Mouse (Mus musculus) CH12.LX (cell line): Measurements from ENCODE around the gene Kdm1b. TPM values are rescaled to one million over a fixed set of nuclear protein-coding genes. Genes with fewer than 3 reads are reported as not detected.
A peak's percentile ranks its signal among the peaks of the same experiment; 100 is the strongest.

Experiments used
- DNase-seq: peaks from one replicate; pipeline ENCODE4 v3.0.0-alpha.2; 2013; ENCODE audit errors: extremely low read depth
- H3K27ac ChIP-seq: 2 replicates; pipeline ENCODE4 v1.5.1; 2012; ENCODE audit warnings: low read depth, mild to moderate bottlenecking, control low read depth, moderate library complexity; ENCODE audit not compliant: insufficient read depth
- H3K27me3 ChIP-seq: replicated peaks from 2 replicates; pipeline ENCODE3; 2012; ENCODE audit warnings: inconsistent platforms
- H3K36me3 ChIP-seq, 2 experiments: replicated peaks in 1 of 2; 2 replicates each; pipeline versions ENCODE3 to v1.6.1; 2012; ENCODE audit warnings: inconsistent platforms in 1 of 2, low read length in 1 of 2, mild to moderate bottlenecking in 1 of 2, mixed read lengths in 1 of 2, moderate library complexity in 1 of 2; ENCODE audit not compliant: control insufficient read depth in 1 of 2, insufficient read depth in 1 of 2
- H3K4me1 ChIP-seq, 2 experiments: 2 replicates each; pipeline ENCODE4 v1.6.1; 2012; ENCODE audit warnings: inconsistent platforms in 1 of 2, moderate library complexity in 1 of 2; ENCODE audit not compliant: insufficient read depth in 2 of 2, control insufficient read depth in 1 of 2
- H3K4me2 ChIP-seq: 2 replicates; pipeline ENCODE4 v1.6.1; 2012; ENCODE audit warnings: low read depth, mild to moderate bottlenecking, control low read depth; ENCODE audit not compliant: poor library complexity, insufficient read depth, severe bottlenecking
- H3K4me3 ChIP-seq, 3 experiments: fragments of 150-350 bp in 1 of 3; sonication (generic) in 1 of 3; replicated peaks in 1 of 3; 2 replicates each; pipeline versions ENCODE3 to v1.5.1; 2011 to 2012; ENCODE audit warnings: low read depth in 2 of 3, low read length in 2 of 3, mild to moderate bottlenecking in 2 of 3, moderate library complexity in 2 of 3, control low read depth in 1 of 3, improper control_type of control experiment in 1 of 3, inconsistent platforms in 1 of 3, mixed read lengths in 1 of 3; ENCODE audit not compliant: poor library complexity in 1 of 3
- H3K79me2 ChIP-seq: replicated peaks from 2 replicates; pipeline ENCODE4 v1.6.1; 2012; ENCODE audit warnings: mild to moderate bottlenecking, moderate library complexity; ENCODE audit not compliant: control insufficient read depth, poor library complexity, insufficient read depth, severe bottlenecking; ENCODE audit errors: extremely low read depth
- H3K9ac ChIP-seq: 2 replicates; pipeline ENCODE4 v1.6.1; 2012; ENCODE audit warnings: low read depth, mild to moderate bottlenecking, control low read depth, moderate library complexity; ENCODE audit not compliant: insufficient read depth
- H3K9me3 ChIP-seq: replicated peaks from 2 replicates; pipeline ENCODE3; 2012; ENCODE audit warnings: low read length, inconsistent platforms, mixed read lengths
- CTCF ChIP-seq, 2 experiments: IDR thresholded peaks in 1 of 2; conservative IDR thresholded peaks in 1 of 2; 2 replicates each; pipeline ENCODE4 v1.5.1; 2011 to 2012; ENCODE audit warnings: low read depth in 2 of 2, low read length in 2 of 2, improper control_type of control experiment in 1 of 2, inconsistent platforms in 1 of 2, mild to moderate bottlenecking in 1 of 2, moderate library complexity in 1 of 2
- HCFC1 ChIP-seq: IDR thresholded peaks from 2 replicates; pipeline ENCODE4 v1.6.1; 2012; ENCODE audit warnings: low read depth, mild to moderate bottlenecking, inconsistent platforms, low read length, improper control_type of control experiment
- IRF4 ChIP-seq: IDR thresholded peaks from 2 replicates; pipeline ENCODE4 v1.6.1; 2014; ENCODE audit warnings: low read depth, mild to moderate bottlenecking, inconsistent platforms, low read length, improper control_type of control experiment
- MAFK ChIP-seq: IDR thresholded peaks from 2 replicates; pipeline ENCODE4 v1.6.1; 2011; ENCODE audit warnings: low read length, improper control_type of control experiment; ENCODE audit not compliant: insufficient replicate concordance
- MAZ ChIP-seq: IDR thresholded peaks from 2 replicates; pipeline ENCODE4 v1.6.1; 2012; ENCODE audit warnings: low read depth, mild to moderate bottlenecking, inconsistent platforms, low read length, improper control_type of control experiment, moderate library complexity
- PAX5 ChIP-seq: IDR thresholded peaks from 2 replicates; pipeline ENCODE4 v1.6.1; 2012; ENCODE audit warnings: low read length, inconsistent platforms, mixed read lengths
- POLR2AphosphoS2 ChIP-seq: IDR thresholded peaks from 2 replicates; pipeline ENCODE4 v1.6.1; 2011; ENCODE audit warnings: low read depth, low read length, improper control_type of control experiment
- RAD21 ChIP-seq: IDR thresholded peaks from 2 replicates; pipeline ENCODE4 v1.6.1; 2011; ENCODE audit warnings: low read depth, mild to moderate bottlenecking, low read length, improper control_type of control experiment, moderate library complexity
- SIN3A ChIP-seq: IDR thresholded peaks from 2 replicates; pipeline ENCODE4 v1.6.1; 2012; ENCODE audit warnings: low read length, improper control_type of control experiment, inconsistent platforms
- SMC3 ChIP-seq: IDR thresholded peaks from 2 replicates; pipeline ENCODE4 v1.6.1; 2011; ENCODE audit warnings: low read depth, low read length, improper control_type of control experiment
- UBTF ChIP-seq: IDR thresholded peaks from 2 replicates; pipeline ENCODE4 v1.6.1; 2012; ENCODE audit warnings: low read depth, mild to moderate bottlenecking, inconsistent platforms, low read length, improper control_type of control experiment, moderate library complexity
- ZKSCAN1 ChIP-seq: IDR thresholded peaks from 2 replicates; pipeline ENCODE4 v1.6.1; 2012; ENCODE audit warnings: low read depth, inconsistent platforms, low read length, improper control_type of control experiment, borderline replicate concordance
- ZNF384 ChIP-seq: IDR thresholded peaks from 2 replicates; pipeline ENCODE4 v1.6.1; 2012; ENCODE audit warnings: low read depth, low read length, improper control_type of control experiment, inconsistent platforms
- dilution Hi-C: fragments of 300-500 bp; cut with MboI; formaldehyde crosslinking; loops from 2 replicates; pipeline ENCODE4 v1.14.3; 2020; ENCODE audit warnings: low sequenced_read_pairs; ENCODE audit not compliant: extremely low pct_unique_long_range_greater_than_20kb, extremely low pct_ligation_motif_present
- in situ Hi-C: fragments of 300-500 bp; cut with MboI; formaldehyde crosslinking; loops from 3 replicates; pipeline ENCODE4 v1.14.3; 2019; ENCODE audit warnings: low sequenced_read_pairs, low pct_ligation_motif_present, low pct_unique_long_range_greater_than_20kb, mixed read lengths
- polyA plus RNA-seq: library from polyadenylated mRNA; unstranded; fragments of >175 nt; gene quantifications from 2 replicates; pipeline ENCODE4 v1.2.1, GENCODE M21; 2012; ENCODE audit warnings: low read depth; ENCODE audit not compliant: insufficient read length
- total RNA-seq, 2 experiments: library from RNA; depleted of rRNA; stranded (reverse); fragments of 300-350 nt in 1 of 2; fragments of >200 nt in 1 of 2; gene quantifications; 2 replicates each; pipeline ENCODE4 v1.2.3; 2012 to 2014

The Kdm1b gene
- total and polyA plus RNA-seq, 3 experiments = 9.8 to 20.3 (median 11.1) TPM

- in situ Hi-C loops = no loop called here
- Histone ChIP-seq H3K79me2 (no peaks in the 10 kb centered on the region; the same call in 1 of the 2 replicates), H3K27me3 (no peaks in the 10 kb centered on the region), H3K9ac (no peak overlapping the region), H3K27ac (no peak overlapping the region), H3K36me3 (no peaks in the 10 kb centered on the region), H3K4me3 (no peak overlapping the region), H3K4me1 (peaks cover 0 to 19% of the 10 kb centered on the region in 2 experiments; a peak in 2 of 4 replicates), H3K4me2 (peak overlapping the region; percentile 61; the same call in 1 of the 2 replicates), H3K9me3 (no peaks in the 10 kb centered on the region)
- no peak for DNase-seq
- dilution Hi-C loops = no loop called here
- TF ChIP-seq ZKSCAN1 (no peak), SIN3A (no peak), MAFK (no peak), PAX5 (no peak), MAZ (no peak), RAD21 (peak; percentile 38), SMC3 (peak; percentile 21), ZNF384 (peak; percentile 71), HCFC1 (no peak), IRF4 (no peak), CTCF (conservative IDR thresholded peaks at IDR 0.05 in 1 of 2, IDR thresholded peaks at IDR 0.05 in 1 of 2; ENCODE audit: low read depth in 2 of 2, low read length in 2 of 2) (peak in 1 of 2 experiments; percentile 32; a peak in 1 of 4 replicates), POLR2AphosphoS2 (no peak)
Observed at GRCm38 (mm10) chr13:47042024-47042633, 1.2 kb upstream of the Kdm1b start.

- H3K4me2 ChIP-seq = peak overlapping the region; percentile 89
- H3K9me3 ChIP-seq = no peaks in the 10 kb centered on the region
- in situ Hi-C loops = no loop called here
- no peaks in the 10 kb centered on the region; the same call in 1 of the 2 replicates for H3K79me2 ChIP-seq
- no peak for DNase-seq
- H3K4me3 ChIP-seq = peak overlapping the region; percentile 66 to 89 (median 81)
- no peaks in the 10 kb centered on the region for H3K27me3 ChIP-seq
- TF ChIP-seq PAX5 (no peak), UBTF (peak; percentile 27; the same call in 1 of the 2 replicates)
- peaks cover 0 to 10% of the 10 kb centered on the region in 2 experiments for H3K36me3 ChIP-seq
- peaks cover 0 to 19% of the 10 kb centered on the region in 2 experiments; a peak in 2 of 4 replicates for H3K4me1 ChIP-seq
- dilution Hi-C loops = no loop called here
- no peak overlapping the region for H3K27ac ChIP-seq
- H3K9ac ChIP-seq = peak overlapping the region; percentile 51
Observed at GRCm38 (mm10) chr13:47043833-47044616, 726 bp downstream of the Kdm1b start.
